Mouse (Mus musculus): ENCODE results near the gene Ppargc1a. TPM values are rescaled to one million over a fixed set of nuclear protein-coding genes. Genes with fewer than 3 reads are reported as not detected.

Ppargc1a gene
- total and polyA plus RNA-seq, 3 experiments = not detected

DNA sequence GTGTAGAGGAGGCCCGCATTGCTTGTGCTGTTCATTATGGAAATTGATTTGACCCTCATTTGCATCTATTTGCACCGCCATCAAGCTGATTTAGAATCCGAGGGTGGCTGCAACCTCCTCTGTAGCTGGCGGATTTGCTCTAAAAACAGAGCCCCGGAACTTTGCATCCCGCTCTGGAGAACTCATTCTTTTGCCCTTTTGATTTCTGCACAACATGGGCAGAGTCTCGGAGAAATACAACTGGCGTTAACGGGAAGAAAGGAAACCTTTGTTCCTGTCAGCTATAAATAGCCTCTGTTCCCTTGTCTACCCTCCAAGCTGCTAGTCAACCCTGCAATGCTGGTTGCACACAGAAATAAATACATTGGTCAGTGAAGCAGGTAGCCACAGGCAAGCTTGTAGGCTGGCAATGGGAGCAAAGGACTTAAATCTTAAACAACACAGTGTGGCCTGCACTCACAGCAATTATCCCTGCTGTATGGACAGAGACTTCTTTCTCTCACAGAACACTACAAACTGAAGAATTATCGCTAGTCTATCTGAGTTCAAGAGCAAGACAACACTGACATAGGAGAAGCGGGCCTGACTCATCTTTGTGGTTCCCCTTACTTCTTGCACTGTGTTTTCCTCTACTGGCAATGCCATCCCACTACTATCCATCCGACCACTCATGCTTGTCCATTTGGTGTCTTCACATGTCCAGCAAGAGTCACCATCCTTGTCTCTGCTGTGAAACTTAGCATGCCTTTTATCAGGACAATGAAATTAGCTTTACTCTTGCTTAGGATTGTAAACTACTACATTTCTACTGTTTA is 155.0 kb downstream of the Ppargc1a start:
- DNase-seq (ENCODE audit: extremely low read depth) = no peak
- peaks cover 20% of the 10 kb centered on the region for H3K9me3 ChIP-seq (replicated peaks; ENCODE audit: low read length)
- H3K27ac ChIP-seq (ENCODE audit: insufficient read depth, low read depth) = no peak overlapping the region
- no peaks in the 10 kb centered on the region for H3K27me3 ChIP-seq (replicated peaks)
- H3K79me2 ChIP-seq (replicated peaks; ENCODE audit: control insufficient read depth, extremely low read depth, insufficient read depth, poor library complexity, severe bottlenecking) = no peaks in the 10 kb centered on the region
- no peaks in the 10 kb centered on the region for H3K36me3 ChIP-seq (replicated peaks in 1 of 2; ENCODE audit: control insufficient read depth in 1 of 2, insufficient read depth in 1 of 2, low read length in 1 of 2)
- TF ChIP-seq IRF4 (IDR thresholded peaks at IDR 0.05; ENCODE audit: low read depth, low read length) = no peak
- no peak for TF ChIP-seq EP300 (IDR thresholded peaks at IDR 0.05; ENCODE audit: low read length)
- TF ChIP-seq E2F4 (IDR thresholded peaks at IDR 0.05; ENCODE audit: insufficient replicate concordance, low read depth, low read length) = no peak
- TF ChIP-seq GABPA (IDR thresholded peaks at IDR 0.05; ENCODE audit: insufficient replicate concordance, low read depth, low read length) = no peak
- TF ChIP-seq MAZ (IDR thresholded peaks at IDR 0.05; ENCODE audit: low read depth, low read length) = no peak
- TF ChIP-seq TBP (conservative IDR thresholded peaks at IDR 0.05; ENCODE audit: low read depth, low read length) = no peak
- TF ChIP-seq CHD1 (IDR thresholded peaks at IDR 0.05; ENCODE audit: low read depth, low read length) = no peak
- no peak for TF ChIP-seq JUND (conservative IDR thresholded peaks at IDR 0.05; ENCODE audit: low read depth, low read length)
- TF ChIP-seq MEF2A (IDR thresholded peaks at IDR 0.05; ENCODE audit: borderline replicate concordance, low read depth, low read length) = no peak
- TF ChIP-seq UBTF (IDR thresholded peaks at IDR 0.05; ENCODE audit: low read depth, low read length) = no peak
- TF ChIP-seq POLR2A (IDR thresholded peaks at IDR 0.05; ENCODE audit: low read depth, low read length) = no peak
- no peak for TF ChIP-seq MYC (IDR thresholded peaks at IDR 0.05; ENCODE audit: low read depth, low read length)
- TF ChIP-seq RCOR1 (conservative IDR thresholded peaks at IDR 0.05; ENCODE audit: low read depth, low read length) = no peak
- TF ChIP-seq ELF1 (IDR thresholded peaks at IDR 0.05; ENCODE audit: low read depth, low read length) = no peak
- TF ChIP-seq RAD21 (IDR thresholded peaks at IDR 0.05; ENCODE audit: low read depth, low read length) = no peak
- TF ChIP-seq POLR2AphosphoS2 (IDR thresholded peaks at IDR 0.05; ENCODE audit: low read depth, low read length) = no peak
- no peak for TF ChIP-seq ZKSCAN1 (IDR thresholded peaks at IDR 0.05; ENCODE audit: borderline replicate concordance, low read depth, low read length)
- no peak for TF ChIP-seq CTCF (conservative IDR thresholded peaks at IDR 0.05 in 1 of 2, IDR thresholded peaks at IDR 0.05 in 1 of 2; ENCODE audit: low read depth in 2 of 2, low read length in 2 of 2)
- TF ChIP-seq ZNF384 (IDR thresholded peaks at IDR 0.05; ENCODE audit: low read depth, low read length) = no peak
- TF ChIP-seq SIN3A (IDR thresholded peaks at IDR 0.05; ENCODE audit: low read length) = no peak
- H3K4me1 ChIP-seq (ENCODE audit: control insufficient read depth in 1 of 2, insufficient read depth in 2 of 2) = no peaks in the 10 kb centered on the region
- H3K4me2 ChIP-seq (ENCODE audit: insufficient read depth, low read depth, poor library complexity, severe bottlenecking) = no peak overlapping the region
- dilution Hi-C loops (cut with MboI; ENCODE audit: extremely low pct_ligation_motif_present, extremely low pct_unique_long_range_greater_than_20kb, low sequenced_read_pairs) (no loop called here), in situ Hi-C loops (cut with MboI; ENCODE audit: low pct_ligation_motif_present, low pct_unique_long_range_greater_than_20kb, low sequenced_read_pairs) (no loop called here)
- no peak overlapping the region for H3K9ac ChIP-seq (ENCODE audit: insufficient read depth, low read depth)
- no peak overlapping the region for H3K4me3 ChIP-seq (replicated peaks in 1 of 3; ENCODE audit: low read depth in 2 of 3, low read length in 2 of 3, poor library complexity in 1 of 3)

GRCm38 (mm10) chr5:51410006-51410405 is 157.5 kb downstream of the Ppargc1a start:
- no peak overlapping the region for H3K27ac ChIP-seq (ENCODE audit: insufficient read depth, low read depth)
- no peak overlapping the region for H3K4me2 ChIP-seq (ENCODE audit: insufficient read depth, low read depth, poor library complexity, severe bottlenecking)
- H3K27me3 ChIP-seq (replicated peaks) = no peaks in the 10 kb centered on the region
- H3K79me2 ChIP-seq (replicated peaks; ENCODE audit: control insufficient read depth, extremely low read depth, insufficient read depth, poor library complexity, severe bottlenecking) = no peaks in the 10 kb centered on the region
- dilution Hi-C loops (cut with MboI; ENCODE audit: extremely low pct_ligation_motif_present, extremely low pct_unique_long_range_greater_than_20kb, low sequenced_read_pairs) = no loop called here
- TF ChIP-seq POLR2AphosphoS2 (IDR thresholded peaks at IDR 0.05; ENCODE audit: low read depth, low read length) (no peak), CTCF (conservative IDR thresholded peaks at IDR 0.05 in 1 of 2, IDR thresholded peaks at IDR 0.05 in 1 of 2; ENCODE audit: low read depth in 2 of 2, low read length in 2 of 2) (no peak), TBP (conservative IDR thresholded peaks at IDR 0.05; ENCODE audit: low read depth, low read length) (no peak), MXI1 (IDR thresholded peaks at IDR 0.05; ENCODE audit: low read depth, low read length) (no peak), NELFE (IDR thresholded peaks at IDR 0.05; ENCODE audit: low read depth, low read length) (no peak), KAT2A (IDR thresholded peaks at IDR 0.05; ENCODE audit: insufficient replicate concordance, low read length) (no peak), ZKSCAN1 (IDR thresholded peaks at IDR 0.05; ENCODE audit: borderline replicate concordance, low read depth, low read length) (no peak), MYC (IDR thresholded peaks at IDR 0.05; ENCODE audit: low read depth, low read length) (no peak), POLR2A (IDR thresholded peaks at IDR 0.05; ENCODE audit: low read depth, low read length) (no peak), NRF1 (IDR thresholded peaks at IDR 0.05; ENCODE audit: low read depth, low read length) (no peak), UBTF (IDR thresholded peaks at IDR 0.05; ENCODE audit: low read depth, low read length) (no peak), ELF1 (IDR thresholded peaks at IDR 0.05; ENCODE audit: low read depth, low read length) (no peak), GABPA (IDR thresholded peaks at IDR 0.05; ENCODE audit: insufficient replicate concordance, low read depth, low read length) (no peak), ZNF384 (IDR thresholded peaks at IDR 0.05; ENCODE audit: low read depth, low read length) (no peak), RCOR1 (conservative IDR thresholded peaks at IDR 0.05; ENCODE audit: low read depth, low read length) (no peak), USF1 (IDR thresholded peaks at IDR 0.05; ENCODE audit: low read depth, low read length) (no peak), MEF2A (IDR thresholded peaks at IDR 0.05; ENCODE audit: borderline replicate concordance, low read depth, low read length) (no peak)
- no peaks in the 10 kb centered on the region for H3K4me1 ChIP-seq (ENCODE audit: control insufficient read depth in 1 of 2, insufficient read depth in 2 of 2)
- no peak for DNase-seq (ENCODE audit: extremely low read depth)
- no peak overlapping the region for H3K9ac ChIP-seq (ENCODE audit: insufficient read depth, low read depth)
- H3K4me3 ChIP-seq (replicated peaks in 1 of 3; ENCODE audit: low read depth in 2 of 3, low read length in 2 of 3, poor library complexity in 1 of 3) = no peak overlapping the region
- in situ Hi-C loops (cut with MboI; ENCODE audit: low pct_ligation_motif_present, low pct_unique_long_range_greater_than_20kb, low sequenced_read_pairs) = no loop called here
- no peaks in the 10 kb centered on the region for H3K36me3 ChIP-seq (replicated peaks in 1 of 2; ENCODE audit: control insufficient read depth in 1 of 2, insufficient read depth in 1 of 2, low read length in 1 of 2)
- peaks cover 26% of the 10 kb centered on the region for H3K9me3 ChIP-seq (replicated peaks; ENCODE audit: low read length)

Data from CH12.LX (cell line).